Mouse (Mus musculus) central nervous system, embryonic 18 days (tissue): ENCODE measurements around the gene Pus7. TPM values are rescaled to one million over a fixed set of nuclear protein-coding genes. Genes with fewer than 3 reads are reported as not detected.

Experiments
- polyA plus RNA-seq: library from polyadenylated mRNA; depleted of rRNA; stranded (reverse); fragments of >200 nt; gene quantifications from 2 replicates; pipeline ENCODE4 v1.2.3, GENCODE M21; 2012; rRNA removed

Gene Pus7
- 25.5 and 25.9 TPM in 2 replicates for polyA plus RNA-seq

GRCm38 (mm10) chr5:23782931-23783877 lies at the start of gene Pus7:
Gene Pus7, minus strand, starts transcription at chr5:23783711.

GRCm38 (mm10) chr5:23787536-23788389 lies 4.3 kb upstream of the Pus7 start, which contains the start of gene Rint1:
Gene Rint1, plus strand, starts transcription at chr5:23787711.

Other genes with a start within 250 kb of the Pus7 start
- 67.7 and 72.3 TPM in 2 replicates for gene Srpk2, start 99.1 kb downstream of the Pus7 start, polyA plus RNA-seq
- gene Rint1, start 4.0 kb upstream of the Pus7 start, polyA plus RNA-seq, result 18.0 and 19.6 TPM in 2 replicates
- 91.4 and 92.1 TPM in 2 replicates for gene Tomm7, start 60.5 kb upstream of the Pus7 start, polyA plus RNA-seq
- gene Fam126a, start 247.0 kb upstream of the Pus7 start, polyA plus RNA-seq, result 28.3 and 28.8 TPM in 2 replicates